ENCODE assay signal across 38 mouse cellular contexts in genomic region chr17:34549156-34549555, GRCm38 (mm10). TPM values are rescaled to one million over a fixed set of nuclear protein-coding genes. Genes with fewer than 3 reads are reported as not detected.
"Had no signal": no experiment of that assay in that cellular context is flagged by ENCODE, and none has a peak within 500 bp of the region (broad histone marks: within the 10 kb centered on the region; RNA-seq: fewer than 3 reads in every experiment).

No protein-coding gene starts in this region.

- H3K4me3 ChIP-seq: heart, embryonic 10.5 days; heart, embryonic 12.5 days; heart, embryonic 13.5 days; heart, embryonic 15.5 days; hindbrain, embryonic 10.5 days; hindbrain, embryonic 12.5 days; hindbrain, embryonic 13.5 days; hindbrain, embryonic 15.5 days; intestine, embryonic 15.5 days; kidney, embryonic 15.5 days; layer of hippocampus, adult 2 months had no signal

- H3K36me3 ChIP-seq: heart, embryonic 10.5 days; heart, embryonic 12.5 days; heart, embryonic 13.5 days; heart, embryonic 15.5 days; hindbrain, embryonic 10.5 days; hindbrain, embryonic 12.5 days; hindbrain, embryonic 13.5 days; hindbrain, embryonic 15.5 days; intestine, embryonic 15.5 days; kidney, embryonic 15.5 days had no signal

- H3K27ac ChIP-seq: heart, embryonic 10.5 days; heart, embryonic 13.5 days; heart, embryonic 15.5 days; hindbrain, embryonic 10.5 days; hindbrain, embryonic 12.5 days; hindbrain, embryonic 13.5 days; hindbrain, embryonic 14.5 days; hindbrain, embryonic 15.5 days; hindbrain, postnatal 0 days; intestine, embryonic 15.5 days; kidney, embryonic 15.5 days; kidney, postnatal 0 days; layer of hippocampus, adult 2 months had no signal

- ATAC-seq: hindbrain, embryonic 16.5 days; hindbrain, postnatal 0 days; inflammation-experienced regulatory T-cells, adult 6 months; intestine, embryonic 15.5 days had no signal

- DNase-seq: heart, postnatal 10 days; heart, postnatal 14 days; heart, postnatal 36 days; heart, postnatal 4 days; kidney, adult 11 months; kidney, adult 18-20 months; kidney, adult 2 months; kidney, adult 8-10 months; kidney, adult 9 months; kidney, postnatal 10 days; kidney, postnatal 14 days; kidney, postnatal 25 days; kidney, postnatal 36 days; kidney, postnatal 4 days; layer of hippocampus, adult 9-11 months; layer of hippocampus, postnatal 36 days had no signal

- H3K4me2 ChIP-seq: heart, embryonic 11.5 days; heart, embryonic 12.5 days; heart, embryonic 13.5 days; heart, embryonic 15.5 days; hindbrain, embryonic 12.5 days; hindbrain, embryonic 13.5 days; hindbrain, embryonic 14.5 days; hindbrain, embryonic 15.5 days; intestine, embryonic 15.5 days; kidney, embryonic 15.5 days had no signal

- H3K27me3 ChIP-seq: heart, embryonic 12.5 days; heart, embryonic 13.5 days; hindbrain, embryonic 12.5 days; hindbrain, embryonic 13.5 days; hindbrain, embryonic 15.5 days; intestine, embryonic 15.5 days; kidney, embryonic 15.5 days had no signal

- H3K9me3 ChIP-seq: heart, embryonic 10.5 days; heart, embryonic 12.5 days; heart, embryonic 13.5 days; heart, embryonic 15.5 days; hindbrain, embryonic 10.5 days; hindbrain, embryonic 12.5 days; hindbrain, embryonic 13.5 days; hindbrain, embryonic 15.5 days; intestine, embryonic 15.5 days; kidney, embryonic 15.5 days had no signal

- H3K9ac ChIP-seq: heart, embryonic 12.5 days; heart, embryonic 13.5 days; heart, embryonic 15.5 days; hindbrain, embryonic 12.5 days; hindbrain, embryonic 13.5 days; hindbrain, embryonic 14.5 days; hindbrain, embryonic 15.5 days; intestine, embryonic 15.5 days; kidney, embryonic 15.5 days had no signal

- H3K4me1 ChIP-seq: heart, embryonic 10.5 days; heart, embryonic 12.5 days; heart, embryonic 13.5 days; heart, embryonic 15.5 days; hindbrain, embryonic 10.5 days; hindbrain, embryonic 12.5 days; hindbrain, embryonic 13.5 days; hindbrain, embryonic 15.5 days; intestine, embryonic 15.5 days; kidney, embryonic 15.5 days had no signal

RNA-seq across cellular contexts. Expression of gene Btnl6, which starts 32.0 kb away (rescaled TPM):
- polyA plus RNA-seq: heart, embryonic 10.5 days; heart, embryonic 11.5 days; heart, embryonic 12.5 days; heart, embryonic 13.5 days; heart, embryonic 14.5 days; heart, embryonic 15.5 days; heart, postnatal 0 days; hindbrain, embryonic 10.5 days; hindbrain, embryonic 11.5 days; hindbrain, embryonic 12.5 days; hindbrain, embryonic 13.5 days; hindbrain, embryonic 14.5 days; hindbrain, embryonic 15.5 days; hindbrain, embryonic 16.5 days; inflammation-experienced regulatory T-cells, adult 6 months; kidney, adult 2 months; kidney, embryonic 14.5 days; kidney, embryonic 15.5 days; kidney, embryonic 16.5 days; kidney, postnatal 0 days had no signal
